Mouse (Mus musculus): ENCODE results near the gene Fezf1.

Gene Fezf1

GRCm38 (mm10) chr6:23247512-23248312, 450 bp downstream of the Fezf1 start:
- DNase-seq (ENCODE audit: low spot score), result no peak

DNA sequence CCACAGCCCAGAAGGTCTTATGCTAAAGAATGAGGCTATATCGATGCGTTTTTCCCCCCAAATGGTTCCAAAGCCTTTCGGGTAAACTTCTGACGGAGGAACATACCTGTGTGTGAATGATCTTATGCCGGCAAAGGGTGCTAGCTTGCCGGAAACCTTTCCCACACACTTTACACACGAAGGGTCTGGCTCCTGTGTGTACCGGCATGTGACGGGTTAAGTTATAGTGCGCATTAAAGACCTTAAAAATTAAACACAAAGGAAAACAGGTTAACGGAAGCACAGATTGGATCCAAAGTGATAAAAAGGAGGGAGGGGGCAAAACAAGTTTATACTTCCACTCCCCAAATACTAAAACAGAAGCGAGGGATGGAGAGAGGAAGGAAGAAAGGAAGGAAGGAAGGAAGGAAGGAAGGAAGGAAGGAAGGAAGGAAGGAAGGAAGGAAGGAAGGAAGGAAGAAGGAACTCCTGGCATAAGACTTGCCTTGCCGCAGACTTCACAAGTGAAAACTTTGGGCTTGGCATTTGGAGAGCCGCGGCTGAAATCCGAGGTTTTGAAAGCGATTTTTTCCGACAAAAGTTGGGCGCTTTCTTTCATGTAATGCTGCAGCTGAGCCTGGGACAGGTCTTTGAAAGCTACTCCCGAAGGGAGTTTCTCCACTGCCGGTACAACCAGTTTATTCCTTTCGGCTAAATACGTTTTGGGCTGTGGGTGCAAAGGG, 1.2 kb downstream of the Fezf1 start:
- DNase-seq (ENCODE audit: low spot score), result no peak

GRCm38 (mm10) chr6:23246061-23246789, 1.9 kb downstream of the Fezf1 start:
- no peak for DNase-seq (ENCODE audit: low spot score)

- DNase-seq (ENCODE audit: low spot score), result no peak
These were observed 2.6 kb downstream of the Fezf1 start for GRCm38 (mm10) chr6:23245545-23246011.

DNA sequence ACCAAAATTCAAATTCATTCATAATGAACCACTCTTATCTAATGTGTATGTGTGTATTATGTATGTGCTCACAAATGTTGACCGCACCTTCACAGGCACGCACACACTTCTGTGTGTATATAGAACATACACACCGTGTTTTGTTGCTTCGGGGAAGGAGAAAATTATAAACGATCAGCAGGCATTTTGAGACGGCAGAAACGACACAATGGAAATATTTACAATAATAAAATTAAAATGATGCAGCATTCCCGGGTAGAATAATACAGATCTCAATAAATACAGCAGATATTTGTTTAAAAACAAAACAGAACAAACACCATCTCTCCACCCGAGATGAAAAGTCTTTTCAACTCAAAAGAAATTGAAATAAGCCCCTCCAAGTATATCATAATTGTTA, 3.0 kb downstream of the Fezf1 start:
- no peak for DNase-seq (ENCODE audit: low spot score)

DNA sequence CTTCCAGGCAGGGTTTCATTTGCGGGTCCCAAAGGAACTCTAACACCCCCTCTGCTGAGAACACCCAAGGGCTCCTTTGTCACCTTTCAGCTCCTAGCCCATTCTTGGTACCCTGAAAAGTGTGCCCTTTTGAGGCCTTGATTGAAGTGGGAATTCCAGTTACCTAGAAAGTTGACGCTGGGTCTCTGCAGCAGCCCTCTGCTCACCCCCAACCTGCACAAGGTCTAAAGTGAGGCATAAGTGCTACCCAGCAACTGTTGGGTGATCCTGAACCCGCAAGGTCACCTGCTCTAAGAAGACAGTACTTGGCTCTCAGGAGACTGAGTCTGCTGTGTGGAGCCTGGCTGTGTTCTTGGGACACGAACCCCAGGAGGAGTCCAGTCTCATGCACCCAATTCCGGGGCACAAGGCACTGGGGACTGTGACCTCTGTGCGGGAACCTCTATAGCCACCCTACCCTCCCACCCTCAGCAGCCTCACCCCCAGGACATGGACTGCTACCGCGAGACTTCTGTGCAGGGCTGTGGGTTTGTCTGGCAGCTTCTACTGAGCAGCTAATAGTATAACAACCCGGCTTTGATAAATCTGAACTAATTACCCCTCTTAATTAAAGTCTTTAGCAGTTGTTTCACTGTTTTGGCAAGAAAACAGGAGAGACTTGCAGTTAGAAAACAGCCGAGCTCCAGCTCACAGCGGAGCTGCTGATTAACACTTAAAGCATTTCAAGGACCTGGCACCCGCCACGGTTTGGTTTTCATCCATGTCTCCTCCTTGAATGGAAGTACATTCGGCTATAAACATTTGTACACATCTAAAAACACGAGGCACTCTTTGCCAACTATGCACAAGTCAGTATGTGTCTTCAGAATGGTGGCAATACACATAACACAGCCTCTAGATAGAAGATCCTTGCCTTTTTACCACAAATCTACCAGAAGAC, 4.1 kb downstream of the Fezf1 start:
- DNase-seq (ENCODE audit: low spot score), result no peak

DNA sequence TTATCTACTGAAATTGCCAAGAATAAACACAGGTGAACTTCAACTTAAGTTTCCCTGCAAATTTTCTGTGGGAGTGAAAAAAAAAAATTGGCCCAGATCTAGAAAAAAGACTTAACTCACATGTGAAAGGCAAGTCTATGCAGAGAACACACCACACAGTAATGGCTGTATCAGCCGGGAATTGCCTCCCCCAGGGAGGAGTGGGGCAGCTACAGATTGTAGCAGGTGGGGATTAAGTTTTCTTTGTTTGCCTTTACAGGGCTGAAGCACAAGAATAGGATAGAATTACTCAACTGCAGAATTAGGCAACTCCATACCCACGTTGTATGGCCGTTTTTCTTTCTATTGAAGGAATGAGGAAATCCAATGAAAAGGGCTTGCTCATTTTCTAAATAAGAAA, 36.7 kb downstream of the Fezf1 start:
- DNase-seq (ENCODE audit: low spot score), result no peak

GRCm38 (mm10) chr6:23207791-23208190, 40.4 kb downstream of the Fezf1 start:
- DNase-seq (ENCODE audit: low spot score), result no peak

DNA sequence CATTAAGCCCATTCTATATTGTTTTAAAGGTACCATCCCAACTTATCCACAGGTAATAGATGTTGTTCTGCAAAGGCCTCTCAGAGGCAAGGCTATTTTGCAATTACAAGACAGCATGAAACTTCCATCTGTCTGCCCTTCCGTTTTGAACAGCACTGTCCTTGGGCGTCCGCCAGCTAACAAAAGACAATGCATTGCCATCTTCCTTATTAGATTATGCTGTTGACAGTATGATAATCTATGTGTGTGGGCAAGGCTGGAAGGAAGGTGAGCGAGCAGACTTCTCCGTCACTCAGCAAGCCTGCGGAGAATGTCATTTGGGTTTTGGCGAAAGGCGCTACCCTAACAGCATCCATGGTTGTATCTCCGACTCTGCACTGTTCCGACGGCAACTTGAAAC, 45.5 kb downstream of the Fezf1 start:
- no peak for DNase-seq (ENCODE audit: low spot score)

Data from urinary bladder, postnatal 10 days (tissue).